Mouse (Mus musculus) CD4-positive, CD25-positive, alpha-beta regulatory T cell, adult 2 months (primary cell): ENCODE data around the gene Gm20388.
A peak's percentile ranks its signal among the peaks of the same experiment; 100 is the strongest.

Source experiments
- DNase-seq: peaks from one replicate; pipeline ENCODE4 v3.0.0-alpha.2; 2012; ENCODE audit warnings: low read depth, low spot score

The Gm20388 gene

GRCm38 (mm10) chr8:124301512-124301911 lies 4390.9 kb downstream of the Gm20388 start:
- DNase-seq: no peak

GRCm38 (mm10) chr8:124301935-124302555 lies 4391.4 kb downstream of the Gm20388 start:
- DNase-seq: no peak

GRCm38 (mm10) chr8:124303211-124303902 lies 4392.7 kb downstream of the Gm20388 start:
- DNase-seq: no peak

DNA sequence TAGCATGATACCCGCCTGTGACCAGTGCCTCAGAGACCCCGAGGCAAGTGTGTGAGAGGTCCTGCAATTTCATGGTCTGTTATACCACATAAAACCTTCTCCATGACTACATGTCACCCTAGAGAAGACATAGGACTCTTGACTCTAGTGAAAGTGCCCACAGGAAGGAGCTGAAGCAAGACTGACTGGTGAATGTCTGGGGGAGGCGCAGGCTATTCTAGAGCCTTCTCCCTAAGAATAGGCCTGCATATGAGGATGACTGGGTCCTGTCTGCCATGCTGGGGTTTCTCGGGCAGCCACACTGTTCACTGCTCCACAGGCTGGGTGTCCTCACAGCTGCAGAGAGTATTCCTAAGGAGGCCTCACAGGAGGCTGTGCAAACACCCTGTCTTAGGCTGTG lies 4393.5 kb downstream of the Gm20388 start:
- DNase-seq: no peak

- DNase-seq: no peak
Measured at GRCm38 (mm10) chr8:124306574-124306973, 4395.9 kb downstream of the Gm20388 start.

- DNase-seq: no peak
Measured at GRCm38 (mm10) chr8:124307700-124308099, 4397.1 kb downstream of the Gm20388 start.

DNA sequence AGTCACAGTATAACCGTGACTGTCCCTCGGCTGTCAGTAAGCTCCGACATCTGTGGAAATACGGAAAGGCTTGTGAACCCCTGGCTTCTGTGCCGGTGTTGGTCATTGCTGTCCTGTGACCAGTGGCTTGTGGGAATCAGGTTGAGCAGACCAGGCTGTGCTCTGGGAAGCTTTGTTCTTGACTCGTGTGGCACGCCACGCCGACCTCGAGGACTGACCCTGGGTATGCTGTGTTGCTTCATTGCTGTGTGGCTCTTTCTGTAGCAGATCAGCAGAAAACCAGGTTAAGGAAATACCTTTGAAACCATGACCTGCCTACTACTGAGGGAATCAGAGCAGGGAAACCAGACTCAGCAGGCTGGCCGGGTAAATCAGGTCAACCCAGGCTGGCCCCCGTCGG lies 4399.9 kb downstream of the Gm20388 start:
- DNase-seq: no peak

- DNase-seq: no peak
Measured at GRCm38 (mm10) chr8:124311111-124311510, 4400.5 kb downstream of the Gm20388 start.

- no peak for DNase-seq
Measured at GRCm38 (mm10) chr8:124311723-124312122, 4401.1 kb downstream of the Gm20388 start.

GRCm38 (mm10) chr8:124312228-124312627 lies 4401.6 kb downstream of the Gm20388 start:
- DNase-seq: no peak

DNA sequence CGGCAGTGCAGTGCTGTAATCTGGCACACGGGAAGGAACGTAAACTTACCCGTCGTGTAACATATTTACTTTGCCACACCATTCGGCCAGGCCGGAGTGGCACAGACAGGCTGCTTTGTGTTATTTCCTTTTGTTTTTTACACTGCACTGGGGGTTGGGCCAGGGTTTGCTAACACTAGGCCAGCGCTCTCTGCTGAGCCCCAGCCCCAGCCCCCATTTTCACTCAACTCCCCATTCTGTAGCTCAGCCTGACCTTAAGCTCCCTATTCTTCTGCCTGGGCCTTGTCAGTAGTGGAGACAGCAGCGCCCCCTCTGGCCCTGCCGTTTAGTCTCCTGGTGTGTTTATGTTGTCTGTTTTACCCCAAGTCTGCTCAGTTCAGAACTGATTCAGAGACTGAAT lies 4404.2 kb downstream of the Gm20388 start:
- peak; percentile 69 for DNase-seq

DNA sequence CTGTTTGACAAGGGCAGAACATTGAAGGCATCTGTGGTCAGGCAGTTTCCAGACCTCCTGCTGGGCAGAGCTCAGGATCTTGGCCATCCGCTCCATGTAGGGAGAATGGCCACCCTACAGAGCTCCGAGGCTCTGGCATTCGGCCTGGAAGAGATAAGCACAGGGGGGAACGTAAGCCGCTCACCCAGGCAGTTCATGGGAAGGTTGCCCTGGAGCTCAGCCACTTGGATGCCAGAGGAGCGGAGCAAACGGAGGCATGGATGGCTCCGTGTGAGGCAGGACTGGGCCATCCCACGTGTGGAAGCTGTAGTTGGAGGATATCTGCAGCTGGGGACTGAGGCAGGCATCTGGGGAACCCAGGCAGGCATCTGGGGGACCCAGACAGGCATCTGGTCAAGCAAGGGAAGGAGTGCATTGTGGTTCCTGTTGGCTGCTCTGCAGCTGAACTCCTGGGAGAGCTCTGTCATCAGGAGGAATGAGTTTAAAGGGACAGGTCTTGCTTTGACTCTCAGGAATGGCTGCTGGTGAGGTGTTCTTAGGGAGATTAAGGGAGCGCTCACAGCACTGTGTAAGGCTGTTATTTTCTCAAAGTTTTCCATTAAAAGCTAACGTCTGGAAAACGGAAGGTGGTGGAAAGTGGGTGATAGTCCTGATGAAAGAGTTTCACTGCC lies 4406.0 kb downstream of the Gm20388 start:
- DNase-seq: no peak

GRCm38 (mm10) chr8:124317191-124317682 lies 4406.6 kb downstream of the Gm20388 start:
- DNase-seq: peak; percentile 33

- DNase-seq: peak; percentile 73
Measured at GRCm38 (mm10) chr8:124317821-124318220, 4407.2 kb downstream of the Gm20388 start.

GRCm38 (mm10) chr8:124318612-124319315 lies 4408.1 kb downstream of the Gm20388 start:
- peak; percentile 19 for DNase-seq

DNA sequence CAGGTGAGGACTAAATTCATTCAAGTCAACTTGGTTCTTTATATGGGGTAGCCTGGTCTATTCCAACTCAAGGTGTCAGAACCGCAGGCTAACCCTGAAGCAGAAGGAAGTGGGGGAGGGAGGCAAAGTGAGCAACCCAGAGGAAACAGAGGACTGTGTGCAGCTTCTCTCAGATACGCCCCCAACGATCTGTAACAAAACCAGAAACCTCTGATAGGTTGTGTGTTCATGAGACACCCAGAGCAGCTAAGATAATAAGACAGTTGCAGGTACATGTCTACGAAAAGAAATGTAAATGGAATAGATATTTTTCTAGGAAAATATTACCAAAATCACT lies 4408.6 kb downstream of the Gm20388 start:
- peak; percentile 49 for DNase-seq

DNA sequence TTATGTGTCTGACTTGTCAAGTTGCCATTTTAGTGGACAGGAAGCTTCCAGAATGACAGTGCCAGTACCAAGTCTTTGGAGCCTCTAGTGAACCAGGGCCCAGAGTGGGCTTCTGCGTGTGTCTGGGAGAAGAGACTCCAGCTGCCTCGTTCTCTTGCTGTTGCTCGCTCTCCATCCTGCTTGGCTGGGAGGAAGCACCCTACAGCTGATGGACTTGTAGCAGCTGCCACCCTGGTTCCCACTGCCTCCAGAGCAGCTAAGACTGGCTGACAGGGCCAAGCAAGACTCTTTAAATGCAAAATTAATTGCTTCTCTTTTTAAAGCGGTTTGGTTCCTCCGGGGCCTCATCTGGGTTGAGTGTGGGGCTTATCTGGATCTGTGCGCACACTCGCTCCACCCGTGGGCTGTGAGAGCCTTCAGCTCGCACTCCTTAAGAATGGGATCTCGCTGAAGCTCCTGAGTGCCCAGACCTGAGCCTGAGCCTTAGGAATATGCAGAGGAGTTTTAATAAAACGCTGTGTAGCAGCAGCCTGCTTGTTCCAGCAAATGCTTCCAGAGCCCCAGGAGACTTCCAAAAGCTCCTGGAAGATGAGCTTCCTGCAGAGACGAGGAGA lies 4410.7 kb downstream of the Gm20388 start:
- DNase-seq: no peak

GRCm38 (mm10) chr8:124323356-124323755 lies 4412.7 kb downstream of the Gm20388 start:
- no peak for DNase-seq

DNA sequence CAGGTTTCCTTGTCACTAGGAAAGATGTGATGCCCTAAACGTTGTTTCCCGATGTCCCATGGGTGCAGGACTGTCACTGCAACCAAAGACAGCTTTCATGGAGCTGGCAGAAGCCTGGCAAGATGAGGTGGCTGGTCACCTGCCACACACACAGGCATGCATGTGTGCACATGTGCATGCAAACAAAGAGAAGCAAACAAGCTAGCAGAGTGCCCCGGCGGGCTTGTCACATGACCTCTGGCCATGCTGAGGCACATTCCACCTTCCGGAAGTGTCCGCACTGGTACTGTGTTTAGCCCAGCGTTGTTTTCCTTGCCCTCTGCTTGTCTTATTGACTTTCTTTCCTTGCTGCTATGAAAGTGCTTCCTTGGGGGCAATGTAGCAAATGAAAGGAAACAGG lies 4417.6 kb downstream of the Gm20388 start:
- DNase-seq: no peak

- DNase-seq: no peak
Measured at GRCm38 (mm10) chr8:124329690-124330089, 4419.0 kb downstream of the Gm20388 start.

DNA sequence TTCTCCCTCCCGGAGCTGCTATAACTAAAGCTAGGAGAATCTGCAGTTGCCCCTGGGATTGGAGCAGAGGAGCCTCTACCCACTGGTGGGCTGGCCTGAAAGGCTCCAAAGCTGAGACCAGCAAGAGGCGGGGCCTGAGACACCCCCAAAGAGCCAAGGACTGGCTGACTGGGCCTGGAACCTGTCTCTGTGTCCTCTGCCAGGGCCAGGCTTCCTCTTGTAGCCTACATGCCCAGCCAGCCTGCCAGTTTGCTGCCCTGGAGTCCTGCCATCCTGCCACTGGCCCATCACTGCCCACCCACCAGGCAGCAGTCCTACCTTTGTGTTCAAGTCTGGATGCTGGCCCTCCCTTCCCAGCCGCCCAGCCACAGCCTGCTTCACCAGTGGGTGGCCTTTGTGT lies 4419.8 kb downstream of the Gm20388 start:
- DNase-seq: no peak

DNA sequence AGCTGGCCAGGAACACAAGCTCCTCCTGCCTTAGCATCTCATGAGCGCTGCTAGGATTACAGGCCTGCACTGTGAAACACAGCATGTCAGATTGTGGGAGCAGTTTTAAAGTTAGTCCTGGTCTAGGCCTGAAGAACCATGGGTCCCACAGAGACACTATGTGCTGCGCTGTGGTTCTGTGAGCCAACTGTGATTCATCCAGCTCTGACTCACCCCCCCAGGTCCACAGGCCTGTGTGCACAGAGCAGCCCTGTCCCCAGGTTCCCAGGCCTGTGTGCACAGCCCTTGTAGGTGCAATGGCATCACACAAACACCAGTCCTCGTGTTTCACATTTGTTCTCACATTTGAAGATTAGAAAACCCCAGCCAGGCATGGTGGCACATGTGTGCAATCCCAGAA lies 4420.5 kb downstream of the Gm20388 start:
- DNase-seq: no peak
